Mouse (Mus musculus) neural tube, embryonic 14.5 days (tissue): ENCODE measurements around the gene Grrp1. TPM values are rescaled to one million over a fixed set of nuclear protein-coding genes. Genes with fewer than 3 reads are reported as not detected.
A peak's percentile ranks its signal among the peaks of the same experiment; 100 is the strongest.

Experiments used
- ATAC-seq: fragments of 200-750 bp; cut with Nextera tagmentation; 2 replicates; pipeline ENCODE4 v1.8.0; 2017; ENCODE audit warnings: low read depth, mild to moderate bottlenecking, moderate TSS enrichment, moderate library complexity
- H3K27ac ChIP-seq: fragments of 300-500 bp; sonication (generic); 2 replicates; pipeline ENCODE4 v1.5.1; 2014; ENCODE audit warnings: low read depth, mild to moderate bottlenecking, control low read depth, low read length, moderate library complexity, mixed read lengths
- H3K27me3 ChIP-seq: fragments of 300-500 bp; sonication (generic); 2 replicates; pipeline ENCODE4 v1.6.1; 2014; ENCODE audit warnings: low read length; ENCODE audit not compliant: control insufficient read depth, insufficient read depth
- H3K36me3 ChIP-seq: fragments of 300-500 bp; sonication (generic); 2 replicates; pipeline ENCODE4 v1.6.1; 2014; ENCODE audit warnings: low read length, mixed read lengths; ENCODE audit not compliant: control insufficient read depth, insufficient read depth
- H3K4me1 ChIP-seq: fragments of 300-500 bp; sonication (generic); 2 replicates; pipeline ENCODE4 v1.6.1; 2014; ENCODE audit warnings: low read length; ENCODE audit not compliant: control insufficient read depth, insufficient read depth
- H3K4me2 ChIP-seq: fragments of 300-500 bp; sonication (generic); 2 replicates; pipeline ENCODE4 v1.6.1; 2014; ENCODE audit warnings: mild to moderate bottlenecking, low read depth, low read length, control low read depth
- H3K4me3 ChIP-seq: fragments of 300-500 bp; sonication (generic); 2 replicates; pipeline ENCODE4 v1.5.1; 2014; ENCODE audit warnings: low read depth, low read length, control low read depth, mixed read lengths
- H3K9ac ChIP-seq: fragments of 300-500 bp; sonication (generic); replicated peaks from 2 replicates; pipeline ENCODE4 v1.6.1; 2014; ENCODE audit warnings: low read depth, mild to moderate bottlenecking, control low read depth, low read length, mixed read lengths
- H3K9me3 ChIP-seq: fragments of 300-500 bp; sonication (generic); 2 replicates; pipeline ENCODE4 v1.6.1; 2016; ENCODE audit warnings: low read length; ENCODE audit not compliant: control insufficient read depth
- WGBS: fragments of 180-500 bp; shearing (Covaris S2); extraction: QIAGEN DNeasy Blood & Tissue Kit; methylation state at CpG from one replicate; pipeline ENCODE4 v1.1.7; 2014; 5-methylcytosine and 5-hydroxymethylcytosine counted together
- polyA plus RNA-seq: library from polyadenylated mRNA; unstranded; fragments of >200 nt; fragmentation: Nextera tagmentation; extraction: Ambion mirVana; gene quantifications from 2 replicates; pipeline ENCODE4 v1.2.1, GENCODE M21; 2014

The Grrp1 gene
- polyA plus RNA-seq, 1 experiment from 2014 or later: 15.4 TPM

DNA sequence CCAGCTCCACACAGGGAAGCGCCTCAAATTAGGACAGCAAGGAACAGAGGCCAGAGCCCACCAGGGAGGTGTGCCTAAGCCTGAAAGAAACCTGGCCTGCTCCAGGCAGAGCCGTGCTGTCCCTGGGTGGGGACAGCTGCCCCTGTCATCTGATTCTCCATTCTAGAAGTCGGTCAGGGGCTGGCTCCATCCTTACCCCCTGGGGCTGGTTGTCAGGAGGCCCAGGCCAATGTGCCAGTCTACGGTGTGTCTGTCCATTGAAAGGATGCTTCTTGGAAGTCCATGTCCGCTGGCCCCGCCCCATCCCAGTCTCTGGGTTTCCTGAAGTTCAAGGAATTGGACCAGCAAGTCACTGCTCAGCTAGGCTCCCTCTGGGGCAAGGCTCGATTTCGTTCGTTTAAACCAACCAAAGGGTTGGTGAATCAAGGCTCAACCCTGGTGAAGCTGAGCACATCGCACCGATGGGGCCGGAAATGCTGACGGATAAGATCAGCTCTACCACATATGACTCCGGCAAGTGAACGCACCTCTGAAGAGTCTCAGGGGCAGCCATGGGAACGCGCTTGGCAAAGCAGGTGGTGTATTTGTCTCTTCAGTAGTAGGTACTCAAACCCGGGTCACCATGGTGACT, 39.3 kb upstream of the Grrp1 start:
- Histone ChIP-seq H3K4me2 (no peak overlapping the region), H3K4me3 (no peak overlapping the region), H3K27ac (no peak overlapping the region), H3K4me1 (peaks cover 7% of the 10 kb centered on the region), H3K27me3 (no peaks in the 10 kb centered on the region), H3K36me3 (no peaks in the 10 kb centered on the region), H3K9ac (no peak overlapping the region), H3K9me3 (no peaks in the 10 kb centered on the region)
- ATAC-seq: no peak
- WGBS: 74% methylated on average over 18 of the region's 18 CpGs

GRCm38 (mm10) chr4:134292067-134292466, 38.2 kb upstream of the Grrp1 start:
- H3K9ac ChIP-seq: no peak overlapping the region
- WGBS: 24% methylated on average over 7 of the region's 7 CpGs

DNA sequence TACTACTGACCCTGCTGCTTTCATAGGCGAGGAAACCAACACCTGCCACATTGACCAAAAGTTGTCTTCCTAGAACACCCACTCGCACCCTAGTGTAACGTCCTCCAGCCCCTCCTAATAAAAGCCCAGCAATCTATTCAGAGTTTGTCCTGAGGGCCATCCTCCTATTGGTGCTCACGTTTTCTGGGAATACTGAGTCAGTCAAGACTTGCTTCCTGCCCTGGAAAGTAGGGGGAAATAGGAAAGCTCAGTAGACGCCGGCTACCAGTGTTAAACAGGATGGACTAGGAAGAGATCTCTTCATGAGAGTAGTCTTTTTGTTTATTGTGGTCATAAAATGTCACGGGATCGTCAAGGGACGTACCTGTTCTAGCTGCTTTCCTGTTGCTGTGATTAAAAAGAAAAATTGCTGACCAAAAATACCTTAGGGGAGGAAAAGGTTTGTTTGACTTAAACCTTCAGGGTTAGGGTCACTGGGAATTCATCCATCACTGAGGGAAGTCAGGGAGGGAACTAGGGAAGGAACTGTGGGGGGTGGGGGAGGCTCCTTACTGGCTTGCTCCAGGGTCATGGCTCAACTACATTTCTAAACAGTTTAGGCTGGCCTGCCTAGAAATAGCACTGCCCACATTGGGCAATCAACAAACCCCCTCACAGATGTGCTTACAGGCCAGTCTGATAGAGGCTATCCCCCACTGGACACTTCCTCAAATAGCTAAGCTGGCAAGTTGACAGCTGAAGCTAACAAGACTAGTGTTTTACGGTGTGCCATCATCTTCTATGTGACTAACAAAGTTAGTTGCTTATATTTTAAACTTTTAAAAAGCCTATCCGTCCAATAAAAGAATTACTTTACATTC, 34.7 kb upstream of the Grrp1 start:
- Histone ChIP-seq H3K4me1 (peaks cover 19% of the 10 kb centered on the region), H3K27ac (peak overlapping the region; percentile 100), H3K36me3 (0 out of 2 replicates have a peak, but pooled peaks cover 5% of the 10 kb centered on the region), H3K4me2 (peak overlapping the region; percentile 92), H3K9me3 (no peaks in the 10 kb centered on the region), H3K9ac (peak overlapping the region; percentile 97), H3K4me3 (peak overlapping the region; percentile 99), H3K27me3 (no peaks in the 10 kb centered on the region)
- WGBS: 26% methylated on average over 11 of the region's 11 CpGs
- no peak for ATAC-seq

More at GRCm38 (mm10) chr4:134292067-134292466, 38.2 kb upstream of the Grrp1 start:
- H3K4me3 ChIP-seq: no peak overlapping the region
- H3K9me3 ChIP-seq: no peaks in the 10 kb centered on the region
- no peaks in the 10 kb centered on the region for H3K27me3 ChIP-seq
- no peak for ATAC-seq
- no peak overlapping the region for H3K27ac ChIP-seq
- peaks cover 9% of the 10 kb centered on the region for H3K4me1 ChIP-seq
- H3K4me2 ChIP-seq: no peak overlapping the region
- H3K36me3 ChIP-seq: no peaks in the 10 kb centered on the region

DNA sequence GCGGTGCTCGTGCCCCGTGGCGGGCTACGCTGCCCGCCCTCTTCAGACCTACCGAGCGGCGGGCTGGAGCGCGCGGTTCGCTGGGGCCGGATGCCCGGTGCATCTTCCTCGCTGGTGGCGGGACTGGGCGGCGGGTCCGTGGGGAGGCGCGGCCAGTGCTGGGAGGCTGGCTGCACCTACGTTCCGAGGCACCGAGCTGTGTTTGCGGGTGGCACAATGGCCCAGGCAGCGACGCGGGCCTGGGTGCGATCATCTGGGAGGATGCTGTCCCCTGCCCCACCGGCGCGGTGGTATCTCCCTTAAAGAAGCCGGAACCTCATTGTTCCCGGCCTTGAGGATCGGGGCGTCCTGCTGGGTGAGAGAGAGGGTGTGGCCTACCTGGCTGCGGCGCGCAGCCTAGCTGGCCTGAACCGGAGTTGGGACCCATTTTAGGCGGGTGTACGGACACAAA, 33.7 kb upstream of the Grrp1 start, which contains the start of gene Pdik1l:
Gene Pdik1l, minus strand, starts transcription at position 321 of the 451 bp plus-strand sequence.
- Histone ChIP-seq H3K4me1 (peaks cover 19% of the 10 kb centered on the region), H3K27ac (peak within 1 kb of the TSS; percentile 100)

DNA sequence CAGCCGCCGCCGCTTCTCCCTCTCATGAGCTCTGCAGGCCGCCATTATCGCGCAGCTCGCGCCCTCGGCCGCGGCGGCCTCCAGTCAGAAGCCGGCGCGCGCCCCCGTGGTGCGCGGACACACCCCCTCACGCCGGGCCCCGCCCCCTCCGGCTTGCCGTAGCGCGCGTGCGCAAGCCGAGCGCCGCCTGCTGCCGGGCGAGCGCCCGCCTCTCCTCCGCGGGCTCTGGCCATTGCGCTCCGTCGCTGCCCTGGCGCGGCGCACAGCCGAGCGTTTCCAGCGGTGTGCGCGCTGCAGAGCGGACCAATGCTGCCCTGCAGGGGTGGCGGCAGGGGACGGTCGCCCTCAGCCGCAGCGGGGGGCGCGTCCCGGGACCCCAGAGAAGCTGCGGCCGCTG, 33.3 kb upstream of the Grrp1 start:
- Histone ChIP-seq H3K9me3 (no peaks in the 10 kb centered on the region), H3K27ac (peak overlapping the region; percentile 100), H3K9ac (peak overlapping the region; percentile 97), H3K4me1 (peaks cover 19% of the 10 kb centered on the region), H3K36me3 (peaks cover 19% of the 10 kb centered on the region), H3K4me3 (peak overlapping the region; percentile 99), H3K27me3 (no peaks in the 10 kb centered on the region), H3K4me2 (peak overlapping the region; percentile 92)
- ATAC-seq: peak; percentile 96
- WGBS: under 1% methylated on average over 27 of the region's 59 CpGs

More for the DNA sequence above, 33.7 kb upstream of the Grrp1 start, which contains the start of gene Pdik1l:
- Histone ChIP-seq H3K27me3 (no peaks in the 10 kb centered on the region), H3K9me3 (no peaks in the 10 kb centered on the region), H3K36me3 (peaks cover 15% of the 10 kb centered on the region), H3K9ac (peak within 1 kb of the TSS; percentile 97), H3K4me2 (peak within 1 kb of the TSS; percentile 92), H3K4me3 (peak within 1 kb of the TSS; percentile 99)
- ATAC-seq: peak; percentile 83
- under 1% methylated on average over 42 of the region's 43 CpGs for WGBS

DNA sequence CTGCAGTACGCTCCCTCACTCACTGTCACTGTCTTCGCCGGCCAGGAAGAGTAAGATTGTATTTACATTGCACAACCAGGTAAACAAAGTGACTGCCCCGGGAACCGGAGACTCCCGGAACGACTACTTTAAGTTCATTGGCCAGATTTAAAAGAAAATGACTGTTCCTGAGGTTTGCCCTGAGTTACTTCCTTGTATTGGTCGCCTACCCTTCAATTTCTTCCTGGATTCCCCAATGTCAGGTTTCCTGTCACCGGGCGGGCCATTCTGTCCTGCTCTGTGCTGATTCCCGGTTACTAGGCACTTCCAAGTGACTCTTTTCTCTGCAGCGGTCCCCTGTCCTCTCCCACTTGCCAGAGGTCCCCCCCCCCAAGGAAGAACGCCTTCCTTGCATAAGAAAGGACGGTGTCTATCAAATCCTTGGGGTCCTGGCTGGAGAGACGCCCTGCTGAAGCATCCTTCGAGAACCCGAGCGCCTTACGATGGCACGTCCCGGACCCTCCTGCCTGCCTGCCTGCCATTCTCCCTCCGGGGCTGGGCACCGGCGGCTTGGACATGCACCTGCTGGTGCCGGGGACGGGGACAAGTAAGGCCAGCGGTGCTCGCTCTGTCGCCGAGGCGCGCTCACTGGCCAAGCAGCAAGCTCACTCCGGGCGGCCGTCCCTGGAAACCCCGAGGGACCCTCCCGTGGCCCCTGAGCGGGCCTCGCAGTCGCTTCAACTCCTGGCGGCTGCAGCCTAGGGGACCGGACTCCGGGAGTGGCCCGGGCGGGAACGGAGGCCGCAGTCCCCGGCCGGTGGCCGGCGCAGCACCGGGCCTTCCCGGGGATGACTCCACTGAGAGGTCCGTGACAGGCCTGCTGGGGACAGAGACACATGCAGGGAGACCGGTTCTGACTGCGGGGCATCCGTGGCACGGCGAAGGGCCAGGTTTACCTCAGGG, 32.6 kb upstream of the Grrp1 start:
- peak overlapping the region; percentile 100 for H3K27ac ChIP-seq
- peak overlapping the region; percentile 96 for H3K9ac ChIP-seq
- H3K4me2 ChIP-seq: peak overlapping the region; percentile 92
- no peaks in the 10 kb centered on the region for H3K9me3 ChIP-seq
- H3K4me1 ChIP-seq: peaks cover 19% of the 10 kb centered on the region
- 3% methylated on average over 52 of the region's 59 CpGs for WGBS
- peaks cover 19% of the 10 kb centered on the region for H3K36me3 ChIP-seq
- no peaks in the 10 kb centered on the region for H3K27me3 ChIP-seq
- no peak for ATAC-seq
- H3K4me3 ChIP-seq: peak overlapping the region; percentile 99

GRCm38 (mm10) chr4:134284942-134285341, 31.0 kb upstream of the Grrp1 start:
- no peaks in the 10 kb centered on the region for H3K9me3 ChIP-seq
- peaks cover 19% of the 10 kb centered on the region for H3K4me1 ChIP-seq
- no peak overlapping the region for H3K4me2 ChIP-seq
- H3K9ac ChIP-seq: no peak overlapping the region
- H3K4me3 ChIP-seq: no peak overlapping the region
- peaks cover 27% of the 10 kb centered on the region for H3K36me3 ChIP-seq
- ATAC-seq: no peak
- WGBS: 96% methylated on average over 2 of the region's 2 CpGs
- no peaks in the 10 kb centered on the region for H3K27me3 ChIP-seq
- H3K27ac ChIP-seq: no peak overlapping the region

- ATAC-seq: no peak
- H3K4me2 ChIP-seq: no peak overlapping the region
- H3K9me3 ChIP-seq: no peaks in the 10 kb centered on the region
- WGBS: 6% methylated on average over 14 of the region's 14 CpGs
- no peaks in the 10 kb centered on the region for H3K4me1 ChIP-seq
- no peak overlapping the region for H3K9ac ChIP-seq
- H3K27me3 ChIP-seq: no peaks in the 10 kb centered on the region
- peaks cover 18% of the 10 kb centered on the region for H3K36me3 ChIP-seq
- no peak overlapping the region for H3K27ac ChIP-seq
- H3K4me3 ChIP-seq: no peak overlapping the region
These were observed 19.8 kb upstream of the Grrp1 start for GRCm38 (mm10) chr4:134273417-134274345.
